Mouse (Mus musculus): ENCODE measurements at regions not wholly inside any gene's neighbourhood (a gene's known extent, or its start where the extent isn't known, plus 50 kb on each side); places are given as distances from the start of the nearest gene placed in this dataset.
A peak's percentile ranks its signal among the peaks of the same experiment; 100 is the strongest.

DNA sequence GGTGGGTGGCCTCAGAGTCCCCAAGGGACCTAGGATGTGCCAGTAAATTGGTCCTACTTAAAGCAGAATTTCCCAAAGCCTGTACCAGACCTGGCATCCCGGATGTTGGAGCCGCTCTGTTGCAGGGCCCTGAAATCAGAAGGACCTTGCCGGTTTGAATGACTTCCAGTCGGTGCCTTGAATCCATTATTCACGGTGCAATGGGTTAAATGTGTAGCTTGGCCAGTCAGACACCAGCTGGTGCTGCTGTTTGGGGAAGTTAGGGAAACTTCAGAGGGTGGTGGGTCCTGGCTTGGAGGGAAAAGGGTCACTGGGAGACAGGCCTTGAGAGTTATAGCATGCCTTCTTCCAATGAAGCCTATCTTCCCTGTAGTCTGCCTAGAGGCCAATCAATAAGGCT lies 135.5 kb upstream of the Tbx3 start:
- no peak overlapping the region for H3K27ac ChIP-seq (ENCODE audit: control insufficient read depth, insufficient read depth, low read depth, low read length)
- no peaks in the 10 kb centered on the region for H3K27me3 ChIP-seq (ENCODE audit: control insufficient read depth, insufficient read depth, low read length)

DNA sequence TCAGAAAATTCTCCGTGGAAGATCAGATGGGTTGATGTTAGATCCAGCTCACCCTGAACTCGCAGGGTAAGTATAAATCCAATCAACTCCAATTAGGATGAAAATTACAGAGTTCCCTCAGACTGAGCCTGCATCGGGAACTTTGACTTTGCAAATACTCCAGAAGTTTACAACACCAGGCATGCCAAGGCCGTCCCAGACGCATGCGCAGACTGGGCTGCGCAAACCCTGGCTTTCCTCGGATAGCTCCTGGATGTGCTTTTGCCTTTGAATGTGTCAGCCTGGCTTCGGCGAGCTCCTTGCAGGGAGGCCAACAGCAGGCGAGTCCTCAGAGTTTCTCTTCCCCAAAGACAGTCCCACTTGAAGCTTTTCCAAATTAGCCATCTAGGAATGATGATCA lies 127.6 kb upstream of the Tbx3 start:
- Histone ChIP-seq H3K27ac (ENCODE audit: control insufficient read depth, insufficient read depth, low read depth, low read length) (no peak overlapping the region), H3K4me1 (ENCODE audit: control insufficient read depth, insufficient read depth, low read length) (peaks cover 5% of the 10 kb centered on the region), H3K4me3 (ENCODE audit: control insufficient read depth, low read depth, low read length) (peak overlapping the region; percentile 38), H3K36me3 (ENCODE audit: control insufficient read depth, insufficient read depth, low read length) (no peaks in the 10 kb centered on the region), H3K27me3 (ENCODE audit: control insufficient read depth, insufficient read depth, low read length) (no peaks in the 10 kb centered on the region)
- TF ChIP-seq CTCF (IDR thresholded peaks at IDR 0.05; ENCODE audit: control insufficient read depth, insufficient read depth, insufficient replicate concordance, low read depth, low read length) (no peak), POLR2A (IDR thresholded peaks at IDR 0.05; ENCODE audit: control insufficient read depth, low read depth, low read length) (no peak)

More for the DNA sequence above, 135.5 kb upstream of the Tbx3 start:
- Histone ChIP-seq H3K4me1 (ENCODE audit: control insufficient read depth, insufficient read depth, low read length) (no peaks in the 10 kb centered on the region; the same call in 1 of the 2 replicates), H3K36me3 (ENCODE audit: control insufficient read depth, insufficient read depth, low read length) (no peaks in the 10 kb centered on the region), H3K4me3 (ENCODE audit: control insufficient read depth, low read depth, low read length) (0 out of 2 replicates have a peak overlapping the region, but pooled peaks have one; percentile 13)
- no peak for TF ChIP-seq CTCF (IDR thresholded peaks at IDR 0.05; ENCODE audit: control insufficient read depth, insufficient read depth, insufficient replicate concordance, low read depth, low read length)
- TF ChIP-seq POLR2A (IDR thresholded peaks at IDR 0.05; ENCODE audit: control insufficient read depth, low read depth, low read length) = no peak

GRCm38 (mm10) chr5:119543716-119544115 lies 126.8 kb upstream of the Tbx3 start:
- no peak for TF ChIP-seq POLR2A (IDR thresholded peaks at IDR 0.05; ENCODE audit: control insufficient read depth, low read depth, low read length)
- TF ChIP-seq CTCF (IDR thresholded peaks at IDR 0.05; ENCODE audit: control insufficient read depth, insufficient read depth, insufficient replicate concordance, low read depth, low read length) = no peak
- no peaks in the 10 kb centered on the region for H3K36me3 ChIP-seq (ENCODE audit: control insufficient read depth, insufficient read depth, low read length)

DNA sequence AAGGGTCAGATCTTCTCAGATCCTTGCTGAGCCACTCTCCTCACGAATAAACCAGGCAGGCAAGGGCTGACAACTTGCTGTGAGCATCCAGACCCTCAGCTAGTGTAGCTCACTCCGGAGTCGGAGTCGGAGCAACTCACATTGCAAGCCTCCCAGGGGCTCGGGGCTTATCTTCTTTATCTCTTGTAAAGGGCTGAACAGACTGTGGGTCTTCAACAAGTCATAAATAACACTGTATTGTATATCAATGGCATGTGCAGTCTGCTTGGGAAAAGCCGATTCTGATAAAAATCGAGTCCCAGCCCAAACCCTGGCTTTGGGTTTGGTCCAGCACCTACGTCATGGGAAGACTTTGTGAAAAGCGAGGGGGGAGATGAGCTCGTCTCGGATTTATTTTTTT lies 125.8 kb upstream of the Tbx3 start:
- Histone ChIP-seq H3K4me1 (ENCODE audit: control insufficient read depth, insufficient read depth, low read length) (peaks cover 5% of the 10 kb centered on the region), H3K27ac (ENCODE audit: control insufficient read depth, insufficient read depth, low read depth, low read length) (no peak overlapping the region), H3K36me3 (ENCODE audit: control insufficient read depth, insufficient read depth, low read length) (no peaks in the 10 kb centered on the region), H3K27me3 (ENCODE audit: control insufficient read depth, insufficient read depth, low read length) (no peaks in the 10 kb centered on the region), H3K4me3 (ENCODE audit: control insufficient read depth, low read depth, low read length) (no peak overlapping the region)
- no peak for TF ChIP-seq CTCF (IDR thresholded peaks at IDR 0.05; ENCODE audit: control insufficient read depth, insufficient read depth, insufficient replicate concordance, low read depth, low read length)
- no peak for TF ChIP-seq POLR2A (IDR thresholded peaks at IDR 0.05; ENCODE audit: control insufficient read depth, low read depth, low read length)

More at GRCm38 (mm10) chr5:119543716-119544115, 126.8 kb upstream of the Tbx3 start:
- H3K4me1 ChIP-seq (ENCODE audit: control insufficient read depth, insufficient read depth, low read length) = peaks cover 5% of the 10 kb centered on the region
- no peak overlapping the region for H3K4me3 ChIP-seq (ENCODE audit: control insufficient read depth, low read depth, low read length)
- H3K27ac ChIP-seq (ENCODE audit: control insufficient read depth, insufficient read depth, low read depth, low read length) = no peak overlapping the region
- no peaks in the 10 kb centered on the region for H3K27me3 ChIP-seq (ENCODE audit: control insufficient read depth, insufficient read depth, low read length)

GRCm38 (mm10) chr5:119547070-119547469 lies 123.4 kb upstream of the Tbx3 start:
- TF ChIP-seq POLR2A (IDR thresholded peaks at IDR 0.05; ENCODE audit: control insufficient read depth, low read depth, low read length) (no peak), CTCF (IDR thresholded peaks at IDR 0.05; ENCODE audit: control insufficient read depth, insufficient read depth, insufficient replicate concordance, low read depth, low read length) (no peak)
- peaks cover 5% of the 10 kb centered on the region for H3K4me1 ChIP-seq (ENCODE audit: control insufficient read depth, insufficient read depth, low read length)

GRCm38 (mm10) chr5:119550916-119551315 lies 119.6 kb upstream of the Tbx3 start:
- no peak for TF ChIP-seq CTCF (IDR thresholded peaks at IDR 0.05; ENCODE audit: control insufficient read depth, insufficient read depth, insufficient replicate concordance, low read depth, low read length)
- no peak for TF ChIP-seq POLR2A (IDR thresholded peaks at IDR 0.05; ENCODE audit: control insufficient read depth, low read depth, low read length)
- no peak overlapping the region for H3K4me3 ChIP-seq (ENCODE audit: control insufficient read depth, low read depth, low read length)
- H3K4me1 ChIP-seq (ENCODE audit: control insufficient read depth, insufficient read depth, low read length) = peaks cover 5% of the 10 kb centered on the region
- H3K36me3 ChIP-seq (ENCODE audit: control insufficient read depth, insufficient read depth, low read length) = no peaks in the 10 kb centered on the region
- H3K27ac ChIP-seq (ENCODE audit: control insufficient read depth, insufficient read depth, low read depth, low read length) = no peak overlapping the region
- no peaks in the 10 kb centered on the region for H3K27me3 ChIP-seq (ENCODE audit: control insufficient read depth, insufficient read depth, low read length)

More at GRCm38 (mm10) chr5:119547070-119547469, 123.4 kb upstream of the Tbx3 start:
- Histone ChIP-seq H3K27me3 (ENCODE audit: control insufficient read depth, insufficient read depth, low read length) (no peaks in the 10 kb centered on the region), H3K27ac (ENCODE audit: control insufficient read depth, insufficient read depth, low read depth, low read length) (no peak overlapping the region), H3K4me3 (ENCODE audit: control insufficient read depth, low read depth, low read length) (no peak overlapping the region), H3K36me3 (ENCODE audit: control insufficient read depth, insufficient read depth, low read length) (no peaks in the 10 kb centered on the region)

DNA sequence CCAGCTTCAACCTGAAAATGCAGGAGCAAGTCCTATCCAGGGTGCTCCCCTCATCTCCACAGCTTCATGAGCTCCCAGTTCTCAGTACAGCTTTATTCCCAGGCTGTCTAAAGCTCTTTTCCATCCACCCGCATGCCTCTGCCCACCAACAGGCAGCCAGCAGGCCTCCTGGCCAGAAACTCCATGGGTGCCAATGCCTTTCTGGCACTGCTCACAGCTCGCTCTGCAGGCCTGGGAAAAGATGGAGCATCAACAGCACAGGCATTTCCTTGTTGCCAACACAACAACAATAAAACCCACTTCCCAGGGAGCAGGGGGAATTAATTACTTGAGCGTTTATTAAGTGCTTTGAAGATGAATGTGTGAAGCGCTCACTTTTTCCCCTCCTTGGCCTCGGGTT lies 117.0 kb upstream of the Tbx3 start:
- Histone ChIP-seq H3K27ac (ENCODE audit: control insufficient read depth, insufficient read depth, low read depth, low read length) (no peak overlapping the region), H3K4me3 (ENCODE audit: control insufficient read depth, low read depth, low read length) (no peak overlapping the region), H3K4me1 (ENCODE audit: control insufficient read depth, insufficient read depth, low read length) (no peaks in the 10 kb centered on the region), H3K36me3 (ENCODE audit: control insufficient read depth, insufficient read depth, low read length) (no peaks in the 10 kb centered on the region), H3K27me3 (ENCODE audit: control insufficient read depth, insufficient read depth, low read length) (no peaks in the 10 kb centered on the region)
- TF ChIP-seq CTCF (IDR thresholded peaks at IDR 0.05; ENCODE audit: control insufficient read depth, insufficient read depth, insufficient replicate concordance, low read depth, low read length) (no peak), POLR2A (IDR thresholded peaks at IDR 0.05; ENCODE audit: control insufficient read depth, low read depth, low read length) (no peak)

- no peak overlapping the region for H3K27ac ChIP-seq (ENCODE audit: control insufficient read depth, insufficient read depth, low read depth, low read length)
- H3K36me3 ChIP-seq (ENCODE audit: control insufficient read depth, insufficient read depth, low read length) = no peaks in the 10 kb centered on the region
- H3K27me3 ChIP-seq (ENCODE audit: control insufficient read depth, insufficient read depth, low read length) = no peaks in the 10 kb centered on the region
- H3K4me1 ChIP-seq (ENCODE audit: control insufficient read depth, insufficient read depth, low read length) = no peaks in the 10 kb centered on the region
- no peak overlapping the region for H3K4me3 ChIP-seq (ENCODE audit: control insufficient read depth, low read depth, low read length)
- TF ChIP-seq CTCF (IDR thresholded peaks at IDR 0.05; ENCODE audit: control insufficient read depth, insufficient read depth, insufficient replicate concordance, low read depth, low read length) (no peak), POLR2A (IDR thresholded peaks at IDR 0.05; ENCODE audit: control insufficient read depth, low read depth, low read length) (no peak)
Measured at GRCm38 (mm10) chr5:119557071-119557470, 113.4 kb upstream of the Tbx3 start.
